Mouse (Mus musculus) liver, adult 2 months (tissue): ENCODE results near the gene 1810055G02Rik. TPM values are rescaled to one million over a fixed set of nuclear protein-coding genes. Genes with fewer than 3 reads are reported as not detected.
A peak's percentile ranks its signal among the peaks of the same experiment; 100 is the strongest.

Experiments used
- DNase-seq: peaks from one replicate; pipeline ENCODE4 v3.0.0-alpha.2; 2011; ENCODE audit warnings: low read depth, low spot score; ENCODE audit errors: extremely low read depth
- H3K27ac ChIP-seq: fragments of 200-500 bp; replicated peaks from 2 replicates; pipeline ENCODE4 v1.5.1; 2012; ENCODE audit warnings: low read depth, mild to moderate bottlenecking, control low read depth, inconsistent platforms, low read length; ENCODE audit not compliant: insufficient read depth
- H3K27me3 ChIP-seq: fragments of 200-500 bp; 2 replicates; pipeline ENCODE4 v1.6.1; 2012; ENCODE audit warnings: mild to moderate bottlenecking, moderate library complexity, low read length, inconsistent platforms; ENCODE audit not compliant: control insufficient read depth, insufficient read depth
- H3K36me3 ChIP-seq: fragments of 200-500 bp; 2 replicates; pipeline ENCODE4 v1.6.1; 2012; ENCODE audit warnings: low read length, inconsistent platforms; ENCODE audit not compliant: control insufficient read depth, insufficient read depth
- H3K4me1 ChIP-seq: fragments of 200-500 bp; 2 replicates; pipeline ENCODE4 v1.6.1; 2011; ENCODE audit warnings: low read length; ENCODE audit not compliant: control insufficient read depth, insufficient read depth
- H3K4me3 ChIP-seq: fragments of 200-500 bp; 2 replicates; pipeline ENCODE4 v1.5.1; 2011; ENCODE audit warnings: low read depth, mild to moderate bottlenecking, control low read depth, low read length, moderate library complexity; ENCODE audit not compliant: insufficient read depth
- H3K79me2 ChIP-seq: fragments of 200-500 bp; 2 replicates; pipeline ENCODE4 v1.6.1; 2012; ENCODE audit warnings: inconsistent platforms, mild to moderate bottlenecking, low read length, moderate library complexity; ENCODE audit not compliant: control insufficient read depth, insufficient read depth
- H3K9ac ChIP-seq: fragments of 200-500 bp; 2 replicates; pipeline ENCODE4 v1.6.1; 2012; ENCODE audit warnings: low read depth, mild to moderate bottlenecking, control low read depth, inconsistent platforms, low read length
- CTCF ChIP-seq: fragments of 200-500 bp; IDR thresholded peaks from 2 replicates; pipeline ENCODE4 v1.5.1; 2011; ENCODE audit warnings: low read depth, low read length, control low read depth
- POLR2A ChIP-seq: fragments of 200-500 bp; IDR thresholded peaks from 2 replicates; pipeline ENCODE4 v1.6.1; 2011; ENCODE audit warnings: low read length, control low read depth; ENCODE audit not compliant: insufficient read depth; ENCODE audit errors: extremely low read depth
- WGBS: fragments of 180-500 bp; shearing (Covaris S2); methylation state at CpG from one replicate; pipeline ENCODE4 v1.1.7; 2018; 5-methylcytosine and 5-hydroxymethylcytosine counted together
- polyA plus RNA-seq: library from polyadenylated mRNA; depleted of rRNA; stranded (reverse); fragments of >200 nt; gene quantifications from 2 replicates; pipeline ENCODE4 v1.2.3, GENCODE M21; 2012
- total RNA-seq: library from RNA; depleted of rRNA; stranded (reverse); fragments of >200 nt; gene quantifications from 2 replicates; pipeline ENCODE4 v1.2.3, GENCODE M21; 2014

1810055G02Rik gene
- total and polyA plus RNA-seq, 2 experiments = 18.4 to 20.1 TPM

DNA sequence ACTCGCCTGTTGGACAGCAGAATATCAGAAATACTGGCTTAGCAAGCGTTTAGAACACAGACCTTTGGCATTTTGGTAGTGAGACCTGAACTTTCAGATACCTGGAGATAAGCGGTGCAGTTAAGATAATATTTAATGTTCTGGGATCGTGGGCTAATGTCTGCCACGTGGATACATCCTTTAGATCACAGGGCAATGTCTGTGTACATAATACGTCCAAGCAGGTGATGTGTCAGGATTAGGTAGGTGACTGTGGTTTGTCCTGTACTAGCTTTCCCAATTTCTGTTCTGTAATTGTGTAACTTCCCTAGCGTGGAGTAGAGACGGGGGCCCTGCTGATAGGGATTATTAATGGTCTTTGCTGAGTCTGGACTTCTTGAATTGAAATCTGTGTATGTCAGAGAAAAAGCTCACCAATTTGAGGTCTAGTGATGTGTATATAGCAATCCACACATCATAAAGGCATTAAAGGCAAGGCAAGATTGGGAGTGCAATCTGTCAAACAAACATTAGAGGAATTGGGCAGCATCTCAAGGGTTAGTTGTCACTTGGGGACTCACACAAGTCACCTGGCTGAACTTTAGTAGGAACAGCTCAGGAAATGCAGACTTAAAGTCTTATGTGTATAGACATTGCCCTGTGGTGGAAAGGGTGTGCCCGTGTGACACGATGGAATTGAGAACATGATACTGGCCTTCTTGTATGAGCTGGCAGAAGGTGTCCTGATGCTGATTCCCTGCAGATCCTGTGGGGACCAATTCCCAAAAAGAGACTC, 1.1 kb downstream of the 1810055G02Rik start:
- H3K9ac ChIP-seq = peak overlapping the region; percentile 79
- no peaks in the 10 kb centered on the region for H3K27me3 ChIP-seq
- H3K27ac ChIP-seq = peak overlapping the region; percentile 72
- WGBS = 10% methylated on average over 10 of the region's 10 CpGs
- peak overlapping the region; percentile 74 for H3K4me3 ChIP-seq
- H3K79me2 ChIP-seq = peaks cover 17% of the 10 kb centered on the region
- peak; percentile 97 for DNase-seq
- peaks cover 17% of the 10 kb centered on the region for H3K4me1 ChIP-seq
- TF ChIP-seq POLR2A (no peak), CTCF (no peak)
- peaks cover 2% of the 10 kb centered on the region; the same call in 1 of the 2 replicates for H3K36me3 ChIP-seq

DNA sequence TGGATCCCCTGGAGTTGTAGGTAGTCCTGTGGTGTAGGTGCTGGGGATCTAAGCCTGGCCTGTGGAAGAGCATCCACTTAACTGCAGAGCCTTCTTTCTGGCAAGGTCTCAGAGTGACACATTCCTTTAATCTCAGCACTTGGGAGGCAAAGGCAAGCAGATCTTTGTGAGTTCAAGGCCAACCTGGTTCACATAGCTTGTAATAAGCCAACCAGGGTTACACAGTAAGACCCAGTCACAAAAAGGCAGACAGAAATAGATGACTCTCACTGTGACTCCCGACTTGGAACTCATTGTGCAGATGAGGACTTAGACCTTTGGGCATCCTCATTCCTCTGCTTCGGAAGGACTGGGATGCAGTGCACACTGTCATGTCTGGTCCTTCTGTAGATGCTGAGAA, 2.3 kb downstream of the 1810055G02Rik start:
- peak; percentile 57 for DNase-seq
- H3K9ac ChIP-seq = no peak overlapping the region
- no peaks in the 10 kb centered on the region for H3K27me3 ChIP-seq
- TF ChIP-seq POLR2A (no peak), CTCF (no peak)
- peaks cover 6% of the 10 kb centered on the region; the same call in 1 of the 2 replicates for H3K36me3 ChIP-seq
- H3K27ac ChIP-seq = no peak overlapping the region
- peaks cover 17% of the 10 kb centered on the region for H3K79me2 ChIP-seq
- WGBS = 25% methylated on average over 2 of the region's 2 CpGs
- H3K4me1 ChIP-seq = peaks cover 17% of the 10 kb centered on the region
- no peak overlapping the region for H3K4me3 ChIP-seq

DNA sequence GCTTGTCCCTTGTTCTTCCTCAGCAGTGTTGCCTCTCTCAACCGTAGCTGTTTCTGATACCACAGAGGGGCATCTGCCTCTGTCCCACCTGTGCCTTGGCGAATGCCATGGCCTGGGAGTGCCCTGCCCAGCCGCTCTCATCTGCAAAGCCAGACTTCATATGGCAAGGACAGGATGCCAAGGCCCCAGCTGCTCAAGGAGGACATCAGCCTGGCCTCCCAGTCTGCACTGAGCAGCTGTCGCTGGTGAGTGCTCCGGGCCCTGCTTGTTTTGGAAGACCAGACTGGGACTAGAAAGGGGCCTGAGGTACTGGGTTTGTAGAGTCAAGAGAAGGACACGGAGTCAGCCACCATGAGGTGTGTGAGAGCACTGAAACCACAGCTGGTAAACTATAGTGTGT, 6.3 kb downstream of the 1810055G02Rik start:
- H3K79me2 ChIP-seq = peaks cover 16% of the 10 kb centered on the region
- DNase-seq = no peak
- WGBS = 92% methylated on average over 6 of the region's 6 CpGs
- TF ChIP-seq CTCF (no peak), POLR2A (no peak)
- H3K4me1 ChIP-seq = peaks cover 24% of the 10 kb centered on the region
- H3K9ac ChIP-seq = no peak overlapping the region
- H3K4me3 ChIP-seq = no peak overlapping the region
- no peaks in the 10 kb centered on the region for H3K27me3 ChIP-seq
- no peak overlapping the region for H3K27ac ChIP-seq
- peaks cover 24% of the 10 kb centered on the region; the same call in 1 of the 2 replicates for H3K36me3 ChIP-seq

DNA sequence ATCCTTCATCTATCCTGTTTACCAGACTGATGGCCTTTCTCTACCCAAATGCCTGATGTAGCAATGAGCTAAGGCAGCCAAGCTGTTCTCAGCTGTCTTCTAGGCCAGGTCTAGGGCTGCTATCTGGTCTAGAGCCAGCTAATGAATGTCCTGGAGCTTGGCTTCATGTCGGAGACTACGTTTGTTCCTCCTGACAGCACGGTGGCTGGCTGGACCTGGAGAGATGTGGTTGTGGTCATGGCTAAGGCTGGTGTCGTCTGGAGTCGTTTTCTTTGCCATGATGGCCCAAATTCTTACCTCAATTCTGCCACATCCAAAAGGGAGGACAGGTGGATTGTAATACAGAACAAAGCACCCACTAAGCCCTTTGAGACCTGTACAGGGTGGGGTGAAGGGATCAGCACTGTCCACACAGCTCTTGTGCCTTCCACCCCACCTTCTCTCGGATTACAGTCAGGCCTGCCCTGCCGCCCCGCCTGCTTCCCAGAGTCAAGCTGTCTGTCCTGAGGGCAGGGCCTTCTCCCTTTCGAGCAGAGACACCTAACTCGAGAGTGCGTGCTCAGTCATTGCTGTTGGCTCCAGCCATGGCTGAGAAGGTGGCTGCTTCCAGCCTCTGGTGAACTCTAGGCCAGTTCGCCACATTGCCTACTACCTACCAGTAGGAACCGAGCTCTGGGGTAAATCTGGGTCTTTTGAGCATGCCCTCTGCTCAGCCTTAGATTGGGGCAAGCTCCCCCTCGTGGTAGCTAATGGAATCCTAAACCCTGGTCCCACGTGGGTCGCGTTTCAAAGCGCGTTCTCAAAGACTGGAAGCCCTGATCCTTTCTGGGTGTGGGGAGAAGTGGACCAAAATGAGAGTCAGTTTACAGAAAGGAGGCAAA, 10.6 kb downstream of the 1810055G02Rik start:
- Histone ChIP-seq H3K79me2 (no peaks in the 10 kb centered on the region), H3K9ac (peak overlapping the region; percentile 55), H3K36me3 (peaks cover 22% of the 10 kb centered on the region; the same call in 1 of the 2 replicates), H3K4me1 (peaks cover 13% of the 10 kb centered on the region; the same call in 1 of the 2 replicates), H3K4me3 (peak overlapping the region; percentile 48), H3K27me3 (no peaks in the 10 kb centered on the region), H3K27ac (peak overlapping the region; percentile 50)
- no peak for TF ChIP-seq POLR2A
- peak; percentile 87 for TF ChIP-seq CTCF
- 20% methylated on average over 19 of the region's 19 CpGs for WGBS
- DNase-seq = peak; percentile 84

DNA sequence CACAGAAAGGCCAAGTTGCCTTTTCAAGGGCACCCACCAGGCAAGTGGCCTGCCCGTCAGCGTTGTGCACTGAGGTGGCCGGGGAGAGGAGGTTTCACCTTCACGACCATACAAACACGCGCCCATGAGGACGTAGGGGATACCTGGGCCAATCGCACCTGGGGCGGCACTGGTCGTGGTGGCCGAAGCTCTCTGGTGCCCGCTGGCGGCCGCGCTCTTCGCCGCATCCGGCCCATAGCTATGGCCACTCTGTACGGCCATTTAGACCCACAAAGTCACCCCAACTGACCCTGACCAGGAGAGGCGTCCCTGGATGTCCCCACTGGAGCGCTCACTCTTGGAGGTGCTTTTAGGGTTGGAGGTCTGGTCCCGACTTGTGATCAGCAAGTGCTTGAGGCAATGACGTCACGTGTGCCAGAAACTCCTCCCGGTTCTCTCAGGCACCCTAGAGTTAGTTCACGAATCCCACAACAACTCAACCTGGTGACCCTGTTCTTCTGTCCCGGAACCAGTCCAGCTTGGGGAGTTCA, 11.3 kb downstream of the 1810055G02Rik start:
- under 1% methylated on average over 27 of the region's 27 CpGs for WGBS
- H3K79me2 ChIP-seq = no peaks in the 10 kb centered on the region
- DNase-seq = no peak

More for the DNA sequence above, 11.3 kb downstream of the 1810055G02Rik start:
- H3K4me1 ChIP-seq = peaks cover 13% of the 10 kb centered on the region; the same call in 1 of the 2 replicates
- H3K27me3 ChIP-seq = no peaks in the 10 kb centered on the region
- peaks cover 22% of the 10 kb centered on the region; the same call in 1 of the 2 replicates for H3K36me3 ChIP-seq
- peak; percentile 88 for TF ChIP-seq CTCF
- no peak for TF ChIP-seq POLR2A
- peak overlapping the region; percentile 50 for H3K27ac ChIP-seq
- peak overlapping the region; percentile 48 for H3K4me3 ChIP-seq
- H3K9ac ChIP-seq = peak overlapping the region; percentile 55
